Mouse (Mus musculus) retina, adult 2 months (tissue): ENCODE results near the gene Tyw3.

ENCODE experiments used
- DNase-seq: peaks from one replicate; pipeline ENCODE4 v3.0.0-alpha.2; 2012; ENCODE audit warnings: low read depth, low spot score

Tyw3 gene

DNA sequence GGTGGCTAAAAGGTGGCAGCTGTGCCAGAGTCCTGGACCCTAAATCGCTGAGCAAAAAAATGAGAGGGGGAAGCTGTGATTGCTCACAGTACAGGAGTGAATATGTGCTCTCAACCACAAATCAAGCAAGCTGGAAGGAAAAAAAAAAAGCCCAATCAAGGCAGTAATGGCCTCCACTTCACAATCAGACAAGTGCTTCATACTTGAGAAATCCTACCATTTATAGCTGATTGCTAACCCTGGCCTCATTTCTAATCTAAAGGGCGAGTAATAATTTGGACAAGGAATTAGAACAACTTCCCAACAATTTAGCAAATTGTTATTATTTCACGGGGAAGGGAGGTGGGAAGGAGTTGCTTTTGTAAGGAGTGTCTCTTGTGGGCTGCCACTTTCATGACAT, 31.5 kb downstream of the Tyw3 start:
- no peak for DNase-seq

DNA sequence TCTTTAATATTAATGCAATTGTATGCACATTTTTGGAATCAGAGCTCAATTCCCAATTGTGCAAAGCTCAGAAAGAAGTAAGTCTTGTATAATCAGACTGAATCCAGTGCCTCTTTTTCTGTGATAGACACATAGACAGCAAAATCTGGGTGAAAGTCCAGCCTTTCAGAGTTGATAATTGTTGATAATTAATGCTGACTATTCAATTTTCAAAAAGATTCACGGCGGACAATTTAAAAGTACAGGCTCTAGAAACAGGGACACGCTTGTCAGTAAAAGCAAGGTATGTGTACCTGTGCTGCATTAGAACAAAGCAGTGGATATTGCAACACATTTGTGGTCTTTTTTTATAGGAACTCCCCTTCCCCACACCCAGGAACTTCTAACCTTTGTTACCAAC, 34.7 kb downstream of the Tyw3 start:
- DNase-seq, result no peak

DNA sequence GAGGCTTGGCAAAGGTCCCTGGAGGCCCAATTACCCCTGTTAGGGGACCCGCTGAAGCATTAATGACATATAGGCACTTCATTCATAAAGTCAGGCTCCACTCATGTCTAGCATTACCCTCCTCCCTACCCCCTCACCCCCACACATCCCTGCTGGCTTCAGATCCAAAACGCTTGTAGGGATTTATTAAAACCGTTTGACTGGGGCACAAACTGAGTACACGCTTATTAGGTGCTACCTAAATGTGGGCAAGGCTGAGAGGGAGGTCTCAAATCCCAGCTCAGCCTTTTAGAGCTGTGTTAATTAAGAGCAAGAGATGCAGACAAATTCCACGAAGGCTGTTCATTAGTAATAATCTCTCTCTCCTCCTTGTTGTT, 45.9 kb downstream of the Tyw3 start:
- no peak for DNase-seq

DNA sequence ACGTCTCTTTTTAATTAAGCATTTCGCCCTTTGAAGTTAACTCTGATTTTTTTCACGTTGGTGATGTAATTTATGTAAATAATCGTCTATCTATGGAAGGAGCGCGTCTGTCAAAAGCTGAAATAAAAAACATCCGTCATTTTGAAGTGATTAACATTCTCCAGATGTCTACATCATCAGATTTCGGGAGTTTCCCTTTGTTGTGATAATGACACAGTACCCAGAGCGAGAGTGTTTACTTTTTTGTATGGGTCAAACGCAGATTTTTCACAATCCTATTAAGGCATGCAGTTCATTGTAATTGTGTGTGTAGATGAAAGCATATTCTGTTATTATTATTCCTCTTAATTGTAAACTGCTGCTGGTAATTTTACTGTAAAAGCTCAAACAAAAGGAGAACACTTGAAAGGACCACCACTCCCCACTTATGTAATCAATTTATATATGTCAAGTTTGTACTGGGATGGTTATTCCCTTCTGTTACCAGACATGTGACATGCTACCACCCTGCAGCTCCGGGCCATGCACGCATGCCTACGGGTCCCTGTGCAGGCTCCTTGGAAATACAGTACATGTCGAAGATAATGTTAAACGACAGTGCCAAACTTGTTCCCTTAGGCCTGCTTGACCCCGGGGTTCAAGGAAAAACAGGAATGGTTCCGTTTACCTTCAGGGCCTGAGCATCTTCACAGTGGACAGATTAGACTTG, 46.4 kb downstream of the Tyw3 start:
- no peak for DNase-seq

DNA sequence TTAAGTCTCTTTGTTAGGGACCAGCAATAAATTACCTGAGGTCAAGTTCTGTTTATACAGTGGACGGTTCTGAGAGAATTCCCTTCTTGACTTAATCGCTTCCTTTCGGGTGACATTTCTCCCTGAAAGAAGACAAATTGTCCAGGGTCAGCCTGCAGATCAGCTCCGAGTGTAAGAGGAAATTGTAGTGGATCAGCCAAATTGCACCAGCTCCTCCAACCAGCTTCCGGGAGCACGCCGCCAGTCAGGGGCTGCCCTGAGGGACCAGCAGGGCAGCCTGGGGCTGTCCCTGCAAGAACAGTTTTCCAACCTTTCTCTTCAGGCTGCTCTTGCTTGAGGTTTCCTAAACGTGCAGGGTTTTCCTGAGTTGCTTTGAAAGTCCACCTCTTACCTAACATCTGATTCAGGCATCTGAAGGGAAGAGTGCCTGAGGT, 48.0 kb downstream of the Tyw3 start:
- DNase-seq, result no peak

DNA sequence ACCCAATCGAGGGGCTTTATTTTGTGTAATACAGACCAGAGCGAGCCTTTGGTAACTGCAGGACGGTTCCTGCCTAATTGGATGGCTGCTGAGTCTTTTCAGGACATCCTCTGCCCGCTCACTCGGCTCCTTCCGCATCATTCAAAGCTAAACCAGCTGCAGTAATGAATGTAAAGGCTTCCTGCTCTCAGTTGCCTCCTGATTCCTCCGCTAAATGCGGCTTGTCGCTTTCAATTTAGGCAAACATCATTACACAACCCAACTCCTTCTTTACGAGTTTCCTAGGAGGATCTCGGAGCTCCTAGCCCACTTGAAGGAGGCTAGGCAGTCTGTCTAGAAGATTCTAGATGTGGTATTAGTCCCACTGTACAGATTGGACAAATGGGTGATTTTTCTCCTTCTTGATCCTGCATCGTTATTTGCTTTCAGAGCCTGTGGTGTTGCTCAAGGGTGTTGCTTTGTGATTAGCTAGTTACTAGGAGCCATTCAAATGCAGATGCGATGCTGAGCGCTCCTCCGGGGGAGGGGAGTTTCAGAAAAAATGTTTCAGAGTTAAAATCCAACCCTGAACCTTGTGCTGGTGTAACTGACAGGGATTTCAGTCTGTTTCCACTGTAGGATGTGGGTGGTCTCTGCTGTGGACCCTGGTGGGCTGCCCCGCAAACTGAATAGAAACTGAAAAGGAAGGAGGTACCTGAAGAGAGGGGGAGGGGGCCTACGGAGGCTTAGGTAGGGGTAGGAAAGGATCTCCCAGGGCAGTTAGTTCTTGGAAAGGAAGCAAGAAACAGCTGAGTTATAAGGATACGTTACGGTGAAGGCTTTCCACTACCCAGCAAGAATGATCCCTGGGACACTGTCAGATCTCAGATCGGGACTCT, 49.1 kb downstream of the Tyw3 start:
- no peak for DNase-seq

DNA sequence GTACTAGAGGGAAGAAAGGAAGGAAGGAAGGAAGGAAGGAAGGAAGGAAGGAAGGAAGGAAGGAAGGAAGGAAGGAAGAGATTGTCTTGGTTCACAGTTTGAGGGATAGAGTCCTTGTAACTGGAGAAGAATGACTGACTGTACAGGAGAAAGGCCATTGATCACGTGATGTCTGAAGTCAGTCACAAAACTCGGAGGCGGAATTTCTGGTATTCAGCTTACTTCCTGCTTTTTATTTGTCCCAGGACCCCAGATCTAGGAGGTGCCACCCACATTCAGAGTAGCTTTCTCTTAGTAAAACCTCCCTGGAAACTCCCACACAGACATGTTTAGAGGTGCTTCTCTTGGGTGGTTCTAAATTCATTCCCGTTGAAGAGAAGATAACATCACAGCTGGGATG, 50.7 kb downstream of the Tyw3 start:
- no peak for DNase-seq

DNA sequence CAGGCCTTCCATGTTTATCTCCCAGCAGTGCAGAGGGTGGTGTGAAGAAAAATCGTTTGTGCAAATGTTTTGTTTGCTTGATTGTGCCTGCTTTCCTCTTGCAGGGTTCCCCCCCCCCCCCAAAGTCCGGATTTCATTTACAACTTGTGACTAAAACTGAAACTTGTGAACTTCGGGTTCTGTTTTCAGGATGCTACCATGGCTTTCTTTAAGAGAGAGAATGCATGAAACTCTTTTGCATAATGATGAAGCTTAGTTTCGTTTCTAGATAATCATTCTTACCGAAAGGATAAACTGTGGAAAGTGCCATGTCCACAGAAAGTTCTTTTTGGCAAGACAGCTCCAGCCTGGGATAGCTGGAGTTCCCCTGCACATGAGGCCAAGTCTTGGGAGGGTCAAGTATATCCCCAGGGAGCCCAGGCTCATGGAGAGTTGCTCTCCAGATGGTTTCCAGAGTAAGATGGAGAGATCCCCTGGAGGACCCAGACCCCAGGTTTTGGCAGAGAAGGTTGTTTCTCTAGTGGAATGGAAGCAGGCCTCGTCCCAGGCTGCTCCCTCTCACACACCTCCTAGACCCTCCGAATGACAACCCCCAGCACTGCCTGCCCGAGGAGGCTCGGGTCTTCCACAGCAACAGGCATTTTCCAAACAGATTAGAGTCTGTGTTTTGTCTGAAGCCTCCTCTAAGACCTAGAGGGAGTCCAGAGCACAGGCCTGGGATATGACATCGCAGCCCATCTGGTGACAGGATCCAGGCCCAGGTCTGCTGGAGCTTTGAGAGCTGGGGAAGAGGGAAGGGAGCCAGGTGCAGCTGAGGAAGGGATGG, 56.6 kb downstream of the Tyw3 start:
- no peak for DNase-seq

DNA sequence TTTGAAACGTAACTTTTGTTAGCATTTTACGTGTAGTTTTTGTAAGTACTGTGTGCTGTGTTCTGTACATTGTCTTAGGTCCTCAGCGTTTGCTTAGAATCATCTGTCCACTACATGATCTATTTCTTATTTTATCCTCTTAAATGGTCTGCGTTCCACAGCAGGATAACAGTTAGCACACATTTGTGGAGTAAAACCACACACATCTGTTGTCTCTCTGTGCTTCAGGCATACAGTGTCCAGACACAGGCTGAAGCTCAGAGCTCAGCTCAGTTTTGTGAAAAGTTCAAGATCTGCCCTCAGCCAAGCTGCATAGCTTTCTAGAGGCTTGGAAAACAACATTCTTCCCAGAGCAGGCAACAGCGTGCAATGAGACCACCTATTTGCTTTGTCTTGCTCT, 60.8 kb downstream of the Tyw3 start:
- DNase-seq, result no peak

DNA sequence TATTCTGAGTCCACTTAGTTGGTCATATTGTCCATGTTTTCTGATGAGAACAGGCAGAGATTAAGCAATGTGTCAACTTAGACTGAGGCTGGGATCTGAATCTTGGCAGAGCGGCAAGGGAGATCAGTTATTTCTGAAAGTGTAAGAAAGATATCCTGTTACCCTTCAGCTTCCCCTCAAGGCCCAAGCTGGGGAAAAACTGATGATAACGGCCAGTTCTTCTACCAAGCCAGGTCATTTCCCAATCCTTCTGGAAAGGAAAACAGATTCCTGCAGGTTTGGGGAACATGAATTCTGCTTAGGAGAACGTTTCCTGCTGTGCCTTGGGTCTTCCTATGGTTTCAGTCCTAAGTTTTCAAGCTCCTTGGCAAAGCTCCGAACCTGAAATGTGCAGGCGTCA, 63.7 kb downstream of the Tyw3 start:
- no peak for DNase-seq

DNA sequence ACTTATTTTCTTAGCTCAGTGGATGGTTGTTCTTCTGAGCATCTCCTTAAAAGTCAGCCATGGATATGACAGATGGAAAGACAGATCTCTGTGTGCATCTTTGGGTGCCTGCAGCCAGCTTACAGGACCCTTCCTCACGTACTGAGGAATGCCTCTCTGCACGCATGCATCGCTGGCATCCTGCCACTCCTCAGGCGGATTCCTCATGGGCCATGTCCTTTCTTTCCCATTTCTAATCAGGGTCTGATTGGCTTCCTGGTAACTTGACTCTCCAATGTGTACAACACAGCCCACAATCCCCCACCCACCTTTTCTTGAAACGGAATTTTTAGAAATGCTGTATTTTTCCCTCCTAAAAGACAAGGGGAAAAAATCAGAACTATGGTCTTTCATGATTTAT, 67.9 kb downstream of the Tyw3 start:
- DNase-seq, result no peak

DNA sequence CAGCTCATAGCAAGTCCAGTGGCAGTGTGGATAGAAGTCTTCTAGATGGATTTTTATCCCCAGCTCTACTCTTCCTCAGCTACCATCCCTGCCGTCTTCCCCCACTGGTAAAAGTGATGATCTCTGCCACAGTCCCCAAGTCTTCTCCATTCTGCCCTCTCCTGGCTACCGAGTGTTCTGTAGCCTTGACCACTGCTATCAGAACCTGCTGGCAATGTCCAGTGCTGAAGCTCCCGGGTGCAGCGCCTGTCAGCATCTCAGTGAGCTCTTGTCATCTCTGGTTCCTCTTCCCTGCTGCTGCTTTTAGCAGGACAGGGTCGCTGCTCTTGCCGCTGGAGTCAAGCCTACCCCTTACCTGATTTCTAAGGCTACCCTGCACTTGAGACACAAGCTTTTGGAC, 70.3 kb downstream of the Tyw3 start:
- DNase-seq, result no peak
